Mouse (Mus musculus) lung, embryonic 16.5 days (tissue): ENCODE data around the gene Pkd1l1. TPM values are rescaled to one million over a fixed set of nuclear protein-coding genes. Genes with fewer than 3 reads are reported as not detected.

ENCODE experiments used
- ATAC-seq: fragments of 200-750 bp; cut with Nextera tagmentation; 2 replicates; pipeline ENCODE4 v1.8.0; 2017; ENCODE audit warnings: low read depth, mild to moderate bottlenecking, moderate library complexity
- H3K27ac ChIP-seq: fragments of 300-500 bp; sonication (generic); 2 replicates; pipeline ENCODE4 v1.5.1; 2014; ENCODE audit warnings: mild to moderate bottlenecking, control low read depth, low read length
- H3K27me3 ChIP-seq: fragments of 300-500 bp; sonication (generic); 2 replicates; pipeline ENCODE4 v1.6.1; 2014; ENCODE audit warnings: low read depth, low read length, mixed read lengths; ENCODE audit not compliant: control insufficient read depth, insufficient read depth
- H3K36me3 ChIP-seq: fragments of 300-500 bp; sonication (generic); 2 replicates; pipeline ENCODE4 v1.6.1; 2014; ENCODE audit warnings: low read length; ENCODE audit not compliant: control insufficient read depth, insufficient read depth
- H3K4me1 ChIP-seq: fragments of 300-500 bp; sonication (generic); replicated peaks from 2 replicates; pipeline ENCODE4 v1.6.1; 2014; ENCODE audit warnings: low read length, mixed read lengths; ENCODE audit not compliant: control insufficient read depth, insufficient read depth
- H3K4me2 ChIP-seq: fragments of 300-500 bp; sonication (generic); 2 replicates; pipeline ENCODE4 v1.6.1; 2014; ENCODE audit warnings: low read depth, low read length, control low read depth
- H3K4me3 ChIP-seq: fragments of 300-500 bp; sonication (generic); 2 replicates; pipeline ENCODE4 v1.5.1; 2014; ENCODE audit warnings: mild to moderate bottlenecking, low read length, control low read depth
- H3K9ac ChIP-seq: fragments of 300-500 bp; sonication (generic); 2 replicates; pipeline ENCODE4 v1.6.1; 2014; ENCODE audit warnings: low read length, control low read depth
- H3K9me3 ChIP-seq: fragments of 300-500 bp; sonication (generic); 2 replicates; pipeline ENCODE4 v1.6.1; 2016; ENCODE audit warnings: low read length; ENCODE audit not compliant: control insufficient read depth
- WGBS: fragments of 180-500 bp; shearing (Covaris S2); extraction: QIAGEN DNeasy Blood & Tissue Kit; methylation state at CpG from one replicate; pipeline ENCODE4 v1.1.7; 2014; 5-methylcytosine and 5-hydroxymethylcytosine counted together
- polyA plus RNA-seq: library from polyadenylated mRNA; unstranded; fragments of >200 nt; fragmentation: Nextera tagmentation; extraction: Ambion mirVana; gene quantifications from 2 replicates; pipeline ENCODE4 v1.2.1, GENCODE M21; 2015

The Pkd1l1 gene
- 0.06 and 0.18 TPM in 2 replicates for polyA plus RNA-seq

GRCm38 (mm10) chr11:8973166-8973565 lies at the start of gene Pkd1l1:
TSS of gene Pkd1l1 (minus strand) at chr11:8973266.
- 80% methylated on average over 3 of the region's 3 CpGs for WGBS

GRCm38 (mm10) chr11:9020207-9020606 lies 47.1 kb upstream of the Pkd1l1 start:
- H3K27ac ChIP-seq, result no peak overlapping the region
- no peak overlapping the region for H3K4me3 ChIP-seq
- no peak overlapping the region for H3K9ac ChIP-seq
- no peak overlapping the region for H3K4me2 ChIP-seq
- ATAC-seq, result no peak
- 66% methylated on average over 5 of the region's 5 CpGs for WGBS
- no peaks in the 10 kb centered on the region for H3K36me3 ChIP-seq
- no peaks in the 10 kb centered on the region for H3K27me3 ChIP-seq
- H3K9me3 ChIP-seq, result no peaks in the 10 kb centered on the region
- no peaks in the 10 kb centered on the region for H3K4me1 ChIP-seq

More at GRCm38 (mm10) chr11:8973166-8973565, at the start of gene Pkd1l1:
- Histone ChIP-seq H3K4me3 (no peak within 1 kb of the TSS), H3K36me3 (no peaks in the 10 kb centered on the region), H3K9me3 (no peaks in the 10 kb centered on the region), H3K4me1 (no peaks in the 10 kb centered on the region), H3K9ac (no peak within 1 kb of the TSS), H3K4me2 (no peak within 1 kb of the TSS), H3K27me3 (no peaks in the 10 kb centered on the region), H3K27ac (no peak within 1 kb of the TSS)
- no peak for ATAC-seq

GRCm38 (mm10) chr11:9018491-9019267 lies 45.6 kb upstream of the Pkd1l1 start:
- Histone ChIP-seq H3K9me3 (no peaks in the 10 kb centered on the region), H3K36me3 (no peaks in the 10 kb centered on the region), H3K9ac (no peak overlapping the region), H3K4me1 (no peaks in the 10 kb centered on the region), H3K27ac (no peak overlapping the region), H3K27me3 (no peaks in the 10 kb centered on the region; the same call in 1 of the 2 replicates), H3K4me3 (no peak overlapping the region), H3K4me2 (no peak overlapping the region)
- ATAC-seq, result no peak
- WGBS, result 69% methylated on average over 6 of the region's 6 CpGs

GRCm38 (mm10) chr11:9014740-9015139 lies 41.7 kb upstream of the Pkd1l1 start:
- Histone ChIP-seq H3K9ac (no peak overlapping the region), H3K4me2 (no peak overlapping the region), H3K36me3 (no peaks in the 10 kb centered on the region), H3K9me3 (no peaks in the 10 kb centered on the region), H3K4me1 (peaks cover 5% of the 10 kb centered on the region), H3K27ac (no peak overlapping the region), H3K4me3 (no peak overlapping the region), H3K27me3 (no peaks in the 10 kb centered on the region; the same call in 1 of the 2 replicates)
- WGBS, result 74% methylated on average over 3 of the region's 3 CpGs
- ATAC-seq, result no peak

- ATAC-seq, result peak; percentile 26; the same call in 1 of the 2 replicates
- no peaks in the 10 kb centered on the region; the same call in 1 of the 2 replicates for H3K27me3 ChIP-seq
- H3K4me1 ChIP-seq, result peaks cover 10% of the 10 kb centered on the region
- H3K36me3 ChIP-seq, result peaks cover 6% of the 10 kb centered on the region
- peak overlapping the region; percentile 92 for H3K27ac ChIP-seq
- WGBS, result 6% methylated on average over 3 of the region's 3 CpGs
- H3K9me3 ChIP-seq, result no peaks in the 10 kb centered on the region
- peak overlapping the region; percentile 80 for H3K4me2 ChIP-seq
- peak overlapping the region; percentile 72 for H3K4me3 ChIP-seq
- peak overlapping the region; percentile 92 for H3K9ac ChIP-seq
Measured at GRCm38 (mm10) chr11:9011348-9011747, 38.3 kb upstream of the Pkd1l1 start.

- H3K36me3 ChIP-seq, result peaks cover 9% of the 10 kb centered on the region
- no peaks in the 10 kb centered on the region; the same call in 1 of the 2 replicates for H3K27me3 ChIP-seq
- under 1% methylated on average over 43 of the region's 43 CpGs for WGBS
- H3K4me2 ChIP-seq, result peak within 1 kb of the TSS; percentile 80
- peak within 1 kb of the TSS; percentile 92 for H3K9ac ChIP-seq
- H3K4me3 ChIP-seq, result peak within 1 kb of the TSS; percentile 72
- peak within 1 kb of the TSS; percentile 92 for H3K27ac ChIP-seq
- peak; percentile 99 for ATAC-seq
- H3K9me3 ChIP-seq, result no peaks in the 10 kb centered on the region
- peaks cover 10% of the 10 kb centered on the region for H3K4me1 ChIP-seq
Measured at GRCm38 (mm10) chr11:9010853-9011339, 37.8 kb upstream of the Pkd1l1 start, which contains the start of gene Hus1. TSS of gene Hus1 (minus strand) at chr11:9011191.

GRCm38 (mm10) chr11:9010416-9010815 lies 37.4 kb upstream of the Pkd1l1 start:
- H3K36me3 ChIP-seq, result peaks cover 11% of the 10 kb centered on the region
- H3K27ac ChIP-seq, result peak overlapping the region; percentile 92
- H3K4me3 ChIP-seq, result peak overlapping the region; percentile 72
- H3K9ac ChIP-seq, result peak overlapping the region; percentile 92
- peak overlapping the region; percentile 80 for H3K4me2 ChIP-seq
- WGBS, result under 1% methylated on average over 7 of the region's 7 CpGs
- peak; percentile 68 for ATAC-seq
- H3K4me1 ChIP-seq, result peaks cover 10% of the 10 kb centered on the region
- H3K9me3 ChIP-seq, result no peaks in the 10 kb centered on the region
- H3K27me3 ChIP-seq, result no peaks in the 10 kb centered on the region; the same call in 1 of the 2 replicates

GRCm38 (mm10) chr11:9008761-9009160 lies 35.7 kb upstream of the Pkd1l1 start:
- H3K4me1 ChIP-seq, result peaks cover 10% of the 10 kb centered on the region
- H3K4me2 ChIP-seq, result no peak overlapping the region

GRCm38 (mm10) chr11:8988084-8988483 lies 15.0 kb upstream of the Pkd1l1 start:
- Histone ChIP-seq H3K36me3 (peaks cover 18% of the 10 kb centered on the region), H3K27me3 (no peaks in the 10 kb centered on the region), H3K4me2 (no peak overlapping the region), H3K9me3 (0 out of 2 replicates have a peak, but pooled peaks cover 2% of the 10 kb centered on the region), H3K4me3 (no peak overlapping the region), H3K4me1 (peaks cover 8% of the 10 kb centered on the region), H3K9ac (no peak overlapping the region), H3K27ac (no peak overlapping the region)
- WGBS, result 67% methylated on average over 4 of the region's 4 CpGs
- ATAC-seq, result no peak

More at GRCm38 (mm10) chr11:9008761-9009160, 35.7 kb upstream of the Pkd1l1 start:
- WGBS, result 93% methylated on average over 5 of the region's 5 CpGs
- no peak for ATAC-seq
- Histone ChIP-seq H3K9me3 (no peaks in the 10 kb centered on the region), H3K36me3 (peaks cover 27% of the 10 kb centered on the region), H3K27ac (no peak overlapping the region), H3K9ac (no peak overlapping the region), H3K27me3 (no peaks in the 10 kb centered on the region; the same call in 1 of the 2 replicates), H3K4me3 (no peak overlapping the region)
